In the genomic region with DNA sequence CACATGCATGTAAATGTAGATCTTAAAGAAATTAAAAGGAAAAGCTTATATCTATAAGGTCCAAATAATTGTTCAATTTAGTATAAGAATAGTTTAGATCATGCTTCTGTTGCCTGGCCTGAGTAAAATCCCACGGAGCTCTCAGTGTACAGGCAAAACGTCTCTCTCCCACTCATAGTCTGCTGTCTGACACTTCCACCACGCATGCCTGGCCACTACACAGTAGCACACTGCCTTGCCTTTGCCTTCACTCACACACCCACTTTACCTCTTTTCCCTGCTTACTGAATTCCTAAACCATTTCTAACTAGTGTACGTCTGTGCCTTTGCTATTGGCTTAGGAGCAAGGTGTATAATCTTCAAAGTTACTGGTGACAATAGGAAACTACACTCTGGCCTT, we compare ENCODE assay signal across 25 mouse cellular contexts.
"Had no signal": no experiment of that assay in that cellular context is flagged by ENCODE, and none has a peak within 500 bp of the region (broad histone marks: within the 10 kb centered on the region; RNA-seq: fewer than 3 reads in every experiment).

No protein-coding gene starts in this region.

- H3K4me3 ChIP-seq: gastrocnemius, adult 2 months; heart, adult 2 months; heart, embryonic 13.5 days; heart, embryonic 15.5 days; hindbrain, embryonic 13.5 days; hindbrain, embryonic 15.5 days; kidney, embryonic 15.5 days; limb, embryonic 13.5 days; limb, embryonic 15.5 days; liver, embryonic 12.5 days had no signal

- DNase-seq: gastrocnemius, adult 2 months; gastrocnemius, postnatal 10 days; gastrocnemius, postnatal 25 days; heart, adult 11 months; heart, adult 2 months; heart, postnatal 14 days; heart, postnatal 36 days; kidney, adult 11 months; kidney, adult 2 months; kidney, adult 9 months; kidney, postnatal 14 days; kidney, postnatal 36 days; layer of hippocampus, postnatal 36 days; left cerebral cortex, postnatal 4 days had no signal

- H3K27ac ChIP-seq: gastrocnemius, adult 2 months; heart, adult 2 months; heart, embryonic 13.5 days; heart, embryonic 15.5 days; hindbrain, embryonic 13.5 days; hindbrain, embryonic 15.5 days; hindbrain, postnatal 0 days; kidney, embryonic 15.5 days; kidney, postnatal 0 days; limb, embryonic 13.5 days; limb, embryonic 15.5 days; liver, embryonic 12.5 days; liver, embryonic 14.5 days had no signal
